Mouse (Mus musculus) lung, embryonic 15.5 days (tissue): Measurements from ENCODE around the gene Srp14. TPM values are rescaled to one million over a fixed set of nuclear protein-coding genes. Genes with fewer than 3 reads are reported as not detected.
A peak's percentile ranks its signal among the peaks of the same experiment; 100 is the strongest.

Experiments used
- ATAC-seq: fragments of 200-750 bp; cut with Nextera tagmentation; 2 replicates; pipeline ENCODE4 v1.8.0; 2017; ENCODE audit warnings: moderate number of reproducible peaks, borderline replicate concordance; ENCODE audit not compliant: low FRiP score, low TSS enrichment; ENCODE audit errors: extremely low read depth
- H3K27ac ChIP-seq: fragments of 300-500 bp; sonication (generic); 2 replicates; pipeline ENCODE4 v1.5.1; 2015; ENCODE audit warnings: moderate library complexity, mild to moderate bottlenecking, inconsistent platforms
- H3K27me3 ChIP-seq: fragments of 300-500 bp; sonication (generic); 2 replicates; pipeline ENCODE4 v1.6.1; 2015; ENCODE audit warnings: inconsistent platforms
- H3K36me3 ChIP-seq: fragments of 300-500 bp; sonication (generic); 2 replicates; pipeline ENCODE4 v1.6.1; 2015; ENCODE audit warnings: inconsistent platforms
- H3K4me1 ChIP-seq: fragments of 300-500 bp; sonication (generic); 2 replicates; pipeline ENCODE4 v1.6.1; 2015; ENCODE audit warnings: inconsistent platforms
- H3K4me2 ChIP-seq: fragments of 300-500 bp; sonication (generic); 2 replicates; pipeline ENCODE4 v1.6.1; 2015; ENCODE audit warnings: inconsistent platforms, mild to moderate bottlenecking, moderate library complexity
- H3K4me3 ChIP-seq: fragments of 300-500 bp; sonication (generic); 2 replicates; pipeline ENCODE4 v1.5.1; 2015; ENCODE audit warnings: mild to moderate bottlenecking, inconsistent platforms
- H3K9ac ChIP-seq: fragments of 300-500 bp; sonication (generic); 2 replicates; pipeline ENCODE4 v1.6.1; 2015; ENCODE audit warnings: inconsistent platforms
- H3K9me3 ChIP-seq: fragments of 300-500 bp; sonication (generic); 2 replicates; pipeline ENCODE4 v1.6.1; 2016; ENCODE audit warnings: inconsistent platforms
- WGBS: fragments of 180-500 bp; shearing (Covaris S2); methylation state at CpG from one replicate; pipeline ENCODE4 v1.1.7; 2015; 5-methylcytosine and 5-hydroxymethylcytosine counted together
- polyA plus RNA-seq: library from polyadenylated mRNA; unstranded; fragments of >200 nt; fragmentation: Nextera tagmentation; extraction: Ambion mirVana; gene quantifications from 2 replicates; pipeline ENCODE4 v1.2.1, GENCODE M21; 2015

Srp14 gene
- polyA plus RNA-seq, 1 experiment from 2014 or later = 238 TPM

DNA sequence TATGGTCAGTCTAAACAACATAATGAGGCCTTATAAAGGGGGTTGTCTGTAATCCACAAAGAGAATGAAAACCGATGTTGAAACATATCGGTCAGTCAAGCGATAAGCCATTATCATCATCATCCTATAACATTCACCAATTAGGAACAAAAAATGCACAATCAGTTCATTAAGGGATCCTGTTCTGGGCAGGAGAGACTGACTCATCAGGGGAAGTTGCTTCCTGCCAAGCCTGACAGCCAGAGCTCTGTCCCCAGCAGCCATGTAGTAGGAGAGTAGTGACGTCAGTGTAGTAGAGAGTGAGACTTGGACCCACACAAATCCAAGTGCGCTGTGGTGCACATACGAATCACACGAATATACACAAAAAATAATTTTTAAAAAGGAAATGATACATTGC, 27.6 kb upstream of the Srp14 start:
- Histone ChIP-seq H3K27ac (no peak overlapping the region), H3K4me3 (no peak overlapping the region), H3K9me3 (no peaks in the 10 kb centered on the region), H3K4me1 (peaks cover 26% of the 10 kb centered on the region), H3K9ac (no peak overlapping the region), H3K27me3 (no peaks in the 10 kb centered on the region), H3K4me2 (no peak overlapping the region), H3K36me3 (no peaks in the 10 kb centered on the region)
- 78% methylated on average over 7 of the region's 7 CpGs for WGBS
- no peak for ATAC-seq

DNA sequence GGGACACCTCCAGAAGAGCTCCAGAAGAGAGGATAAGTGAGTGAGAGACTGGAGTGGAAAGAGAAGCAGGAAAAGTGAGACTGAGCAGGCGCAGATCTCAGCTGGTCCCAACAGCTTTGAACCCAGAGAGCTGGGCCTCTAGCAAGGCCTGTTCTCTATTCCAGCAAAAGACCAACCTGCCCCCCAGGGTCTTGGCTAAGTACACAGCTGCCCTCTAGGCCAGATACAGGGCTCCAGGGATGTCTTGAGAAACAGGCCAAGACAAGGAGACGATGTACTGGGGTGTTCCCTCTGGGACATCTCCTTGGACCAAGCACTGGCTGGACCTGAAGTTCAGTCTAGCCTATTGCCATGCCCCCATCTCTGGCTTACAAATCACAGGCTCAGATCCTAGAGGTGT, 20.7 kb upstream of the Srp14 start:
- ATAC-seq = no peak
- Histone ChIP-seq H3K4me2 (no peak overlapping the region), H3K36me3 (no peaks in the 10 kb centered on the region), H3K4me3 (no peak overlapping the region), H3K9ac (no peak overlapping the region), H3K4me1 (peaks cover 10% of the 10 kb centered on the region; the same call in 1 of the 2 replicates), H3K27me3 (no peaks in the 10 kb centered on the region), H3K9me3 (no peaks in the 10 kb centered on the region), H3K27ac (no peak overlapping the region)
- WGBS = 76% methylated on average over 2 of the region's 2 CpGs

DNA sequence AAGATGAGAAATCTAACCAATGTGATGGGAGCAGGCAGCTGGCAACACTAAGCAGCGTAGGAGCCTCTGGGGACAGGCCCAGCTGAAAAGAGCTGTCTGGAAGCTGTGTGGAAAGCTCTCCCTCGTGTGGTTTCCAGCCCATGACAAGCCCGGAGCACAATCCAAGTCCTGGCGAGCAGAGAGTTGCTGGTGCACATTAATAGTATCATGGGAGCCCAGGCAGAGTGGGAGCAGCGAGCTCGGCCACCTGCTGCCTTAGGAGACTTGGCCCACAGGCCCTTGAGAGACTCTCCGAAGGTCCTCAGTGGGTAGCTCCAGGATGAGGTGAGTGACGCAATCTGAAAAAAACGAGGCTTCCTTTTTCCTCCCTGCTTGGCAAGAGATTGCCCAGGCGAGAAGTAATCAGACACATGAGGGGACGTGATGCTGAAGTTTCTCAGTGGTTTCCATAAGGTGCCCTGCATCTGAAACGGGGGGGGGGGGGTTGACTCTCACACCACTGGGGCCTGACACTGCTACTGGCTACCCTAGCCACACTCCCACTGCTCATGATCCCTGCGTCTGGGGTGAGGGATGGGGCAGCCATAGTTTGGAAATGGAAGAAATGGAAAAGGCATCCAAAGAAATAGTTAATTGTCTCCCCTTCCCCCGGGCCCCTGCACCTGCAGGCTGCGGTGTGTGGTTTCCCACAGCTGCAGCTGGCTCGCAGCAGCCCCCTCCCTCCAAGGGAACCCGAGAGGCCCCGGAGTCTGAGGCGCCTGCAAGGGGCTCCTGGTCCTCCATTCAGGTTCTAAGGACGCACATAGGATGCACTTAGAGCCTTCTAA, 19.8 kb upstream of the Srp14 start:
- Histone ChIP-seq H3K4me3 (no peak overlapping the region), H3K4me2 (no peak overlapping the region)
- 42% methylated on average over 20 of the region's 20 CpGs for WGBS

DNA sequence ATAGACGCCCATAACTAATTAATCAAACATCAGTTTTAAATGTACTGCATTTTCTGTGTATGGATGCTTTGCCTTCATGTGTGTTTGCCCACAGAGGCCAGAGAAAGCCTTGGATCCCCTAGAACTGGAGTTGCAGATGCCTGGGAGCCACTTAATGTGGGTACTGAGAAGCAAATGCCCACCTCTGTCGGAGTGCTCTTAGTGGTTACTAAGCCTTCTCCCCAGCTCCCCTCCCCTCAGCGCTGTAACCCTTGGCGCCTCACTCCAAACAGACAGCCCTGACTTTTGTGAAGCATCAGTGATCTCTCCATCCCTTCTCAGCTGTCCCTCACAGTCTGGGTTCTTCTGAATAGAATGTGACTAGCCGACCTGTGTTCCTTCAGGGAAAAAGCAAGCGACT, 19.0 kb upstream of the Srp14 start:
- no peaks in the 10 kb centered on the region for H3K36me3 ChIP-seq
- no peak overlapping the region for H3K4me3 ChIP-seq
- no peak overlapping the region for H3K4me2 ChIP-seq
- H3K27me3 ChIP-seq = no peaks in the 10 kb centered on the region
- no peak overlapping the region for H3K9ac ChIP-seq
- 78% methylated on average over 6 of the region's 6 CpGs for WGBS
- no peaks in the 10 kb centered on the region for H3K9me3 ChIP-seq
- peaks cover 16% of the 10 kb centered on the region; the same call in 1 of the 2 replicates for H3K4me1 ChIP-seq
- H3K27ac ChIP-seq = no peak overlapping the region
- ATAC-seq = no peak

More for the DNA sequence above, 19.8 kb upstream of the Srp14 start:
- Histone ChIP-seq H3K27me3 (no peaks in the 10 kb centered on the region), H3K27ac (no peak overlapping the region), H3K36me3 (no peaks in the 10 kb centered on the region), H3K9ac (no peak overlapping the region), H3K4me1 (peaks cover 16% of the 10 kb centered on the region; the same call in 1 of the 2 replicates), H3K9me3 (no peaks in the 10 kb centered on the region)
- ATAC-seq = 0 out of 2 replicates have a peak, but pooled peaks have one; percentile 46

DNA sequence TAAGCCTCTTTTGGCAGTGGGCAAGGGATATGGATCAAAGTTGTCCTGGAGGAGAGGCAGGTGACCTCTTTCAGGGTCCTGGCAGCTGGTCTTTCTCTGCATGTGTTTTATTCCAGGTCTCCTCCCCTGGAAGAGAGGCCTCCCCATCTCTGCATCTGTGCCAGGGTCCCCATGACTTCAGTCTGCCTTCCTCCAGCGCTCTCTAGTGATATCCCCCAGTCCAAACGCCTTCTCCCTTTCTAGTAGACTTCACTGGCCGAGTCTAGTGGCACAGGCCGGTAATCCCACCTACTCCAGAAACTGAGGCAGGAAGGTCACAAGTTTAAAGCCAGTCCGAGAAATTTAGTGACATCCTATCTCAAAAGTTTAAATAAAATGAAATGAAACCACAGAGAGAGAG, 18.4 kb upstream of the Srp14 start:
- H3K27ac ChIP-seq = no peak overlapping the region
- peaks cover 16% of the 10 kb centered on the region; the same call in 1 of the 2 replicates for H3K4me1 ChIP-seq
- no peaks in the 10 kb centered on the region for H3K36me3 ChIP-seq
- no peak overlapping the region for H3K4me2 ChIP-seq
- H3K9ac ChIP-seq = no peak overlapping the region
- H3K27me3 ChIP-seq = no peaks in the 10 kb centered on the region
- H3K4me3 ChIP-seq = no peak overlapping the region
- H3K9me3 ChIP-seq = no peaks in the 10 kb centered on the region
- WGBS = 70% methylated on average over 5 of the region's 5 CpGs
- ATAC-seq = no peak

DNA sequence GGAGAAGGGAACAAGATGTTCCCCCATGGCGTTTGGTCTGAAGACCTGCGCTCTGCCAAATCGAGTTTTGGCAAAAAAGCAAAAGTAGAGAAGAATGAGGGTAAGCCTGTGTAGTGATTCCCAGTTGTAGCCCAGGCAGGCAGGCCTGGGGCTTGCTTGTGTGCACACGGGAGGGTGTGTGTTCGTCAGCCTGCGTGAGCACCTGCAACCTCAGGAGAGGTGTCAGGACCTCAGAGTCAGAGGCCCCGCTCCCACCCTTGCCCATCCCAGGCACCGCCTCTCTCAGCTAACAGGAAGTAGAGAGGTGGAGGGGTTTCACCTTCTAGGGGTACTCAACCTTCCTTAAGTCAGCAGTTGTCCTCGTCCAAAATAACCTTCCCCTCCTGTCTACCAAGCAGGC, 15.5 kb upstream of the Srp14 start:
- peaks cover 36% of the 10 kb centered on the region for H3K4me1 ChIP-seq
- H3K27me3 ChIP-seq = no peaks in the 10 kb centered on the region
- no peak overlapping the region for H3K4me3 ChIP-seq
- no peak overlapping the region for H3K27ac ChIP-seq
- H3K4me2 ChIP-seq = no peak overlapping the region
- no peak for ATAC-seq
- H3K36me3 ChIP-seq = no peaks in the 10 kb centered on the region
- 58% methylated on average over 9 of the region's 9 CpGs for WGBS
- H3K9ac ChIP-seq = no peak overlapping the region
- no peaks in the 10 kb centered on the region for H3K9me3 ChIP-seq

DNA sequence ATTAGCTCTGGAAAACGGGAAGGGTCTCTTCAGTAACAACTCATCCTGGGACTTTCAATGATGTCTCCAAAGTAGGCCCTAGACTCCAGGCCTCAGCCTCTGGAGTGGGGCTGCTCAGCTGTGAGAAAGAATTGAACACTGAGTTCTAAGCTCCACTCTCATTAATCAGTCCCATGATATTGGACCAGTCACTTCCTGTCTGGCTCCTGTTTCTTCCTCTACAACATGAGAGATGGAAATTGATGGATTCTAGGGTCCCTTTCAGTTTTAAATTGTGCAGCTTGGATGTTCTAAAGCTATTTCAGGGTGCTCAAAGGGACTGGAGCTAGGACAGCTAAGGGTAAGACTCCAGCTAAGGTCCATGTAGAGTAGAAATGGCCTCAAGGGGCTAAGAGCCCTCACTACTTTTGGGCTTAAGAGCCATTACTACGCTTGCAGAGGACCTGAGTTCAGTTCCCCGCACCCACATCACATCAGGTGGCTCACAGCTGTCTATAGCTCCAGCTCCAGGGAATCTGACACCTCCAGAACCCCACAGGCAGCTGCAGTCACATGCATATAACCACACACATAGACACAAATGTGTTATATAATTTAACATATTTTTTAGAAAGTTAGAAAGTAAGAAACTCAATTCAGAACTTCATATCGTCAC, 12.4 kb upstream of the Srp14 start:
- Histone ChIP-seq H3K4me1 (peaks cover 44% of the 10 kb centered on the region), H3K27ac (peak overlapping the region; percentile 64), H3K9ac (no peak overlapping the region), H3K36me3 (no peaks in the 10 kb centered on the region), H3K27me3 (no peaks in the 10 kb centered on the region), H3K4me3 (no peak overlapping the region), H3K4me2 (no peak overlapping the region), H3K9me3 (no peaks in the 10 kb centered on the region)
- no peak for ATAC-seq
- WGBS = 76% methylated on average over 4 of the region's 4 CpGs

DNA sequence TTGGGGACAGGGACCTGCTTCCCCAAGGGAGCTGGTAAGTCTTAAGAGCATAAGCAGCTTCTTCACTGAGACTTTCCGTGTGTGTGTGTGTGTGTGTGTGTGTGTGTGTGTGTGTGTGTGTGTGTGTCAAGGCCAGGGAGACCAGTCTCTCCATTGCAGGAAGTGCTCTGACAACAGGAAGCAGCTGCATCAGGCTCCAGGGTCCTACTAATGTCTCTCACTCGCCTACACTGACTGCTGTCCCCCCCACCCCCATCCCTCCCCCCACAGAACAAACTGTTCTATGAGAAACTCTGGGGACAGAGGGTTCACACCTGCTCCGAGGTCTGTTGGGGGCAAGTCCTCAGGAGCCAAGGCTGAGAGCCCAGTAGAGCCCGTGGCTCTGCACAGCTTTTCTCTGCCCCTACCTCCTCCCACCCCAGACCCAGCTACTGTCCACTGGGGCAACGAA, 11.8 kb upstream of the Srp14 start:
- WGBS = 26% methylated on average over 4 of the region's 5 CpGs
- ATAC-seq = peak; percentile 46
- no peaks in the 10 kb centered on the region for H3K9me3 ChIP-seq
- no peaks in the 10 kb centered on the region for H3K27me3 ChIP-seq
- H3K36me3 ChIP-seq = no peaks in the 10 kb centered on the region
- no peak overlapping the region for H3K4me3 ChIP-seq
- H3K4me2 ChIP-seq = no peak overlapping the region
- H3K9ac ChIP-seq = no peak overlapping the region
- H3K4me1 ChIP-seq = peaks cover 44% of the 10 kb centered on the region
- peak overlapping the region; percentile 84 for H3K27ac ChIP-seq

DNA sequence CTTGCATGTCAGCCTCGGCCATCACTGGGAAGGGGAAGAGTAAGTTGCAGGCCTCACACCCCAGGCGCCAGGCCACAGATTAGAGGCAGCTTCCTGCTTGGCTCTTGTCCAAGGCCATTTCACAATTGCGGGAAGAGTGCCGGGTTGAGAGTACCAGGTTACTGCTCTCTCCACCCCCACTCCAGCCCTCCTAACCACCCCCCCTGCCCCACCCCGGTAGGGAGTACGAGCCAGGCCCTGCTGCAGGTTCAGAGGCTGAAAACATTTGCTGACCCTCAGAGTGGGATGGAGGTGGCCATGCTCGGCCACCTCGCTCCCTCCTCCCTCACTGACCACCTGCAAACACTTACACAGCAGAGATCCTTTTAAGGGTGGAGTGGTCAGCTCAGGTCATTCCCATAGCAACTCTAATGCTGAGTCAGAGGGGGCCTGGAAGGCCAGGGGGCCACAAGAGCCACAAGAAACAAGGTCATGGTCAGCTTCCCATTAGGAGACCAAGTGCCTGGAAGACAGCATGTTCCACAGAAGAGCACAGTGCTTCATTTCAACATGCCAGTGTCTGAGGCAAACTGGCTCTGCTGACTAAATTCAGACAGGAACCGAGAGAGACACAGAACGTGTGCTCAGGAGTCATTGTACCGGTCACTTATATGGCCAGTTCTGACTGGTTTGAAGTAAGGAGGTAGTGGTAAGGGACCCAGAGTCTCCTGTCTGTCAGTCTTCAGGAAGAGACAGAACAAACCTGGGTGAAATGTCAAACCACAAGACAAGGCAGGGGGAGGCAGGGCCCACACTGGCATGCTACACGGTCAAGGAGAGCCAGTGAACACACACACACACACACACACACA, 11.0 kb upstream of the Srp14 start:
- Histone ChIP-seq H3K27ac (peak overlapping the region; percentile 84), H3K4me1 (peaks cover 44% of the 10 kb centered on the region), H3K4me2 (peak overlapping the region; percentile 29; the same call in 1 of the 2 replicates), H3K4me3 (no peak overlapping the region), H3K9ac (no peak overlapping the region), H3K9me3 (no peaks in the 10 kb centered on the region), H3K27me3 (no peaks in the 10 kb centered on the region), H3K36me3 (no peaks in the 10 kb centered on the region)
- ATAC-seq = peak; percentile 70
- WGBS = 23% methylated on average over 12 of the region's 12 CpGs

DNA sequence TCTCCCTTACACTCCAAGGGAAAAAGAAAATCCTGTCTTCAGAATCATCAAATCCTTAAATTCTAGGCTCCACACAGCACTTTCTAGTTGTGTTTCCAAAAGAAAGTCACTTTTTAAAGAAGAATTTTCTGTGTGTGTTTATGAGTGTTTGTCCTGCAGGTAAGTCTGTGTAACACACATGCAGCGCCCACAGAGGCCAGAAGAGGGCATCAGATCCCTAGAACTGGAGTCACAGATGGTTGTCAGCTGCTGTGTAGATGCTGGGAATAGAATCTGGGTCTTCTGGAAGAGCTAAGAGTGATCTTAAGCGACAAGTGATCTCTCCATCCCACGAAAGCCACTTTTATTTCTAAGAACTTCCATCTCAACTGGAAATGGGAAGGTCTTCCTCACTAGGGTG, 8.3 kb upstream of the Srp14 start:
- ATAC-seq = no peak
- H3K9ac ChIP-seq = no peak overlapping the region
- 69% methylated on average over 3 of the region's 3 CpGs for WGBS
- H3K27ac ChIP-seq = no peak overlapping the region
- H3K27me3 ChIP-seq = no peaks in the 10 kb centered on the region
- H3K4me3 ChIP-seq = no peak overlapping the region
- no peak overlapping the region for H3K4me2 ChIP-seq
- no peaks in the 10 kb centered on the region for H3K36me3 ChIP-seq
- H3K9me3 ChIP-seq = no peaks in the 10 kb centered on the region
- peaks cover 38% of the 10 kb centered on the region for H3K4me1 ChIP-seq

DNA sequence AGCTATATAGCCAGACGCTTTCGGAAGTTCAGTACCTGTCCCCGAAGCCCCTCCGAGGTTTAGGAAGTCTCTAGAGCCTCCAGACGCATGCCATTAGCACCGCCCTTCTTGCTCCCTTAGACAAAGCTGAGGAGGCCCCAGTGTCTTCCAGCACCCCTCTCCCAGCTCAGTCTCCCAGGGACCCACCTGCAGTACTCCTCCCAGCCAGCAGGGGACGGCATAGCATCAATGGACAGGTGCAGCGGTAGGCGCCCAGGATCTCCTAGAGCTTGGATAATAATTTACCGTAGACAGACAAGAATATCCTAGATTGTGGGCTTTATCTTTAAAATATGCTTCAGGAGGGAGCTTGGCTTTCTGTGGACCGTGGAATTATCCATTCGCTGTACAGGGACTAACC, 7.4 kb upstream of the Srp14 start:
- no peak overlapping the region for H3K9ac ChIP-seq
- WGBS = 14% methylated on average over 12 of the region's 12 CpGs
- no peak for ATAC-seq
- H3K27me3 ChIP-seq = no peaks in the 10 kb centered on the region
- H3K9me3 ChIP-seq = no peaks in the 10 kb centered on the region
- peaks cover 36% of the 10 kb centered on the region for H3K4me1 ChIP-seq
- H3K4me3 ChIP-seq = no peak overlapping the region
- no peak overlapping the region for H3K27ac ChIP-seq
- H3K36me3 ChIP-seq = no peaks in the 10 kb centered on the region
- no peak overlapping the region for H3K4me2 ChIP-seq
